Mouse (Mus musculus) frontal cortex, postnatal 36 days (tissue): Measurements from ENCODE around the gene Gprasp1.
A peak's percentile ranks its signal among the peaks of the same experiment; 100 is the strongest.

ENCODE experiments used
- DNase-seq, 2 experiments: peaks; one replicate each; pipeline ENCODE4 v3.0.0; 2022; ENCODE audit warnings: low spot score in 2 of 2

Gene Gprasp1

GRCm38 (mm10) chrX:135837896-135838295, 95.4 kb downstream of the Gprasp1 start:
- DNase-seq = peak; percentile 2 to 17

- peak; percentile 58 to 59 for DNase-seq
Observed at GRCm38 (mm10) chrX:135838521-135839360, 96.2 kb downstream of the Gprasp1 start, which contains the start of gene Gprasp2. Gene Gprasp2 (plus strand): TSS chrX:135839034.

GRCm38 (mm10) chrX:135839397-135840391, 97.2 kb downstream of the Gprasp1 start:
- peak; percentile 31 to 45 for DNase-seq
